Mouse (Mus musculus): ENCODE data around the gene Crim1. TPM values are rescaled to one million over a fixed set of nuclear protein-coding genes. Genes with fewer than 3 reads are reported as not detected.

Gene Crim1
- polyA plus RNA-seq, 1 experiment, result 3.2 TPM

DNA sequence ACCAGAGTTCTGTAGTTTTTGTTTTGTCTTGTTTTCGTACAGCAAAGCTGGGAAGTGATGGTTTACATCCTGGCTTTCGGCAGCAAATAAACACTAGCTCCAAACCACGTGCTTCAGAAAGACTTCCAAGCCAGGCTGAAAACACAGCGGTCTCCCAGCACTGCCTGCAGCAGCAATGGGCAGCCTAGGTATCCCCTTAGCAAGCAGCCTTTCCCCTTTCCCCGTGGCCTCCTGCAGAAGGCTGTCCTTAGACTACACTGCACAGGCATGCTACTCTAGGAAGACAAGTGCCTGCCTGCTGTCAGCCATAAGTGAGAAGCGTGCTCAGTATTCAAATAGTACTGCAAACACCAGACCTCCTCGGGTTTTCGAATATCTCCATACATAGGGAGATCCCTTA lies 176.5 kb downstream of the Crim1 start:
- no peaks in the 10 kb centered on the region for H3K9me3 ChIP-seq
- H3K36me3 ChIP-seq (replicated peaks; ENCODE audit: low read length), result peaks cover 73% of the 10 kb centered on the region
- H3K27me3 ChIP-seq (replicated peaks), result no peaks in the 10 kb centered on the region
- no peak overlapping the region for H3K4me3 ChIP-seq (replicated peaks)
- H3K4me1 ChIP-seq, result peaks cover 24% of the 10 kb centered on the region
- TF ChIP-seq FLI1 (IDR thresholded peaks at IDR 0.05; ENCODE audit: low read length) (no peak), GATA1 (IDR thresholded peaks at IDR 0.05; ENCODE audit: borderline replicate concordance, low read length) (no peak)

DNA sequence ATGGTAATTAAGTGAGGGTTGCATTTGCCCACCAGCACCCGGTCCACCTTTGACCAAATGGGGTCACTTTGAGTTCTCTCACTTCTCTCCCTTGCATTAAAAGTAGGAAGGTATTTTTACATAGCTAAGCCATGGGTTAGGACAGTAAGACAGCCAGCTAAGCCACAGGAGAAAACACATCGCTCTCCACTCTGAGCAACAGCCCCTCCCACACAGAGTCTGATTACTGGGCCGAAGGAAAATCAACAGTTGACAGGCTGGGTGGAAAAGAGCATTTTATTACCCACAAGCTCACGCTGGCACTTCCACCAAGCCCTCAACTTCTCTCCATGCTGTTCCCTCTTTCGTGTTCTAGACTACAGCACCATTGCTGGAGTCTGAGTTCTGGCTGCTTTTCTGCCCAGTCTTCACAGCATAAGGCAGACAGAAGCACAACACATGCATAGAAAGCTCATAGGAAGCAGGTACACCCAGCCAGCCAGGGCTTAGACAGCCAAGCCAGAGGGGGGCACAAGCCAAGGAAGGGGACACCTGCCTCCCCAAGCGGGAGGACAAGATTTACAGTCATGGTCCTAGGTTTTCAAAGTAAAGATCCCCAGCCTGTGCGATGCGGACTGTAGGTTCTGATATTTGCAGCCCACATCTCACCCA lies 179.2 kb downstream of the Crim1 start:
- H3K9me3 ChIP-seq, result no peaks in the 10 kb centered on the region
- H3K4me1 ChIP-seq, result peaks cover 15% of the 10 kb centered on the region
- TF ChIP-seq FLI1 (IDR thresholded peaks at IDR 0.05; ENCODE audit: low read length) (no peak), GATA1 (IDR thresholded peaks at IDR 0.05; ENCODE audit: borderline replicate concordance, low read length) (no peak)
- H3K36me3 ChIP-seq (replicated peaks; ENCODE audit: low read length), result peaks cover 81% of the 10 kb centered on the region
- no peak overlapping the region for H3K4me3 ChIP-seq (replicated peaks)
- H3K27me3 ChIP-seq (replicated peaks), result no peaks in the 10 kb centered on the region

DNA sequence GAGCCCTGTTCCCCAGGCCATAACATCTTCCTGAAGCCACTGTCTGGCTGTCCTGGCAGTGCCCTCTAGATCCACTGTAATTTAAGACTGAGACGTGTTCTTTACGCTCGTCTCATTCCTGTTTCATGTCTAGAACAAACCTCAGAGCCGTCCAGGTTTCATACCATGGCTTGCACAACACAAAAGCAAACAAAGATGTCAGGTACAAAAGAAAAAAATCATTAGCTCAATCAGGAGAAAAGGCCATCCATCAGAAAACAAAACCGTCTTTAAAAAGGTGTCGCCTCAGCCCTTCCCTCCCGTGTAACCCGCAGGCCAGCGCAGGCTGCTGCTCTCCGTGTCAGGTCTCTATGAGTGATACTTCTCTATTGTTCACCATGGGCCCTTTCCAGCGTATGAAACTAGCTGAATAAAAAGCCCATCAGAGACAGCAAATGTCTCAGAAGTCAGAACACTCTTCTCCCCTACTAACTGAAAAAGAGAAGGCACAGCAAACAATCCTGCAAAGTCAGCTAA lies 179.7 kb downstream of the Crim1 start:
- Histone ChIP-seq H3K36me3 (replicated peaks; ENCODE audit: low read length) (peaks cover 81% of the 10 kb centered on the region), H3K9me3 (no peaks in the 10 kb centered on the region), H3K4me3 (replicated peaks) (no peak overlapping the region), H3K4me1 (peaks cover 9% of the 10 kb centered on the region), H3K27me3 (replicated peaks) (no peaks in the 10 kb centered on the region)
- TF ChIP-seq GATA1 (IDR thresholded peaks at IDR 0.05; ENCODE audit: borderline replicate concordance, low read length) (no peak), FLI1 (IDR thresholded peaks at IDR 0.05; ENCODE audit: low read length) (no peak)

DNA sequence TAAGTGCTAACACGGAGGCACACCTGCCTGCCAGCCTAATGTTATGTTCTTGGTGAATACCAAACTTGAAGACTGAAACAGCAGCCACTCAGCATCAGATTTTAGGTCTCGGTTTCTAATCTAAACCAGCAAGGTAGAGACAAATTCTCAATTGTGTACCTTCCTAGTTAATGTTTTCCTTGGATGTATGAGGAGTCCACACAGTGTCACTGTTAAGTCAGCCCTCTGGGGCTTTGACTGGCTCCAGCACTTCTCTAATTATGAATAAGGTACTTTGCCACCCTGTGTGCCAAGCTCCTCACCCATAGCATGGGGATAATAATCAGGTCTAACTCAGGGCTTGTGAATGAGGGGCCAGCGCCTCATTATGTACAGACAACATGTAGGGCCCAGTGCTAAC lies 182.3 kb downstream of the Crim1 start:
- Histone ChIP-seq H3K27me3 (replicated peaks) (no peaks in the 10 kb centered on the region), H3K4me1 (peaks cover 8% of the 10 kb centered on the region), H3K36me3 (replicated peaks; ENCODE audit: low read length) (peaks cover 88% of the 10 kb centered on the region), H3K9me3 (no peaks in the 10 kb centered on the region), H3K4me3 (replicated peaks) (no peak overlapping the region)
- TF ChIP-seq GATA1 (IDR thresholded peaks at IDR 0.05; ENCODE audit: borderline replicate concordance, low read length) (no peak), FLI1 (IDR thresholded peaks at IDR 0.05; ENCODE audit: low read length) (no peak)

DNA sequence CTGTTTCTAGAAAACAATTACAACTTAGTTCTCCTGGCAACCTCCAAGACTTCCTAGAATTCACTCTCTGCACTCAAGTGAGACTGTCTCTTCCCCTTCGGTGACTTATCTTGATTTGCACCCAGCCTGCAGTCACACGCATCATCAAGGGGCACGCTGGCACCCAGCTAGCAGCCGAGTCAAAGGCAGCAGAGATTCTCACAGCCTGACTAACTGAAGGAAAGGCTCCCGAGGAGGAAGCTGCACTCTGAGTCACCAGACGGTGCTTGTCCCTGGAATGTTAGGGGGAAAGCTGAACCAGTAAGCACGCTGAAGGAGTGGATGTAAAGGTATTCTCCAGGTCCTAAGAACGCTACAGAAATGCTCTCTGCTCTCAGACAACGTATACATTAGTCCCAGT lies 187.6 kb downstream of the Crim1 start:
- TF ChIP-seq FLI1 (IDR thresholded peaks at IDR 0.05; ENCODE audit: low read length) (no peak), GATA1 (IDR thresholded peaks at IDR 0.05; ENCODE audit: borderline replicate concordance, low read length) (no peak)
- Histone ChIP-seq H3K4me1 (peaks cover 8% of the 10 kb centered on the region), H3K4me3 (replicated peaks) (no peak overlapping the region), H3K27me3 (replicated peaks) (no peaks in the 10 kb centered on the region), H3K9me3 (no peaks in the 10 kb centered on the region), H3K36me3 (replicated peaks; ENCODE audit: low read length) (peaks cover 83% of the 10 kb centered on the region)

DNA sequence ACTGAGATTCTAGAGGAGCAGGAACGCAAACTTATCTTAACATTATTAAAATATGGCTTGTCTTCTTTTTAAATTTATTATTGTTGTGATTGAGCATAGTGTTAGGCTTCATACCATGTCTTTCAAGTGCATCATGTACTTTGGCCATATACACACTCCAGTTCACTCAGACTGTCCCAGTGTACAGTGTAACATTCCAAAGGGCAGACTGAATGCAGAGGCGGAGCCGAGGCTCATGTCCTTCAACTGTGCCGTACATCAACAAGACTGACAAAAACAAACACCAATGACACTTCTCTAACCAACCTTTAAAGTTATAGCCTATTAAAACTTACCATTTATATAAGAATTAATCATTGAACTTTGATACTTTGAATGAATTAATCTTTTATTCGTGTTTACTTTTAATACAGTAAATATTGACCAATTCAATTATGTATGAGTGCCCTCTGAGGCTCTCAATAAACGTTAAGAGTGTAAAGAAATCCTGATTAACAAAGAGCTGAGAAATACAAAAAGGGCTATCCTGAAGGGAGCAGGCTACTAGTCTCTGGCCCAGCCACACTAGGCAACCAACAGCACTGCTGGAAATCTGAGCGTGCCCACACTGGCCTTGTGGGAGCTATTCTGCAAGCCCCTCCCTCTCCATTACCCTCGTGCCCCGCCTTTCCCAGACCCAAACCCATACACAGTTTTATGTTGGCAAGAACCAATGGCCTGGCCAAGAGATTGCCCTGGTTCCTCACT lies 188.2 kb downstream of the Crim1 start:
- H3K36me3 ChIP-seq (replicated peaks; ENCODE audit: low read length), result peaks cover 83% of the 10 kb centered on the region
- no peaks in the 10 kb centered on the region for H3K9me3 ChIP-seq
- TF ChIP-seq GATA1 (IDR thresholded peaks at IDR 0.05; ENCODE audit: borderline replicate concordance, low read length), result no peak
- TF ChIP-seq FLI1 (IDR thresholded peaks at IDR 0.05; ENCODE audit: low read length), result no peak

DNA sequence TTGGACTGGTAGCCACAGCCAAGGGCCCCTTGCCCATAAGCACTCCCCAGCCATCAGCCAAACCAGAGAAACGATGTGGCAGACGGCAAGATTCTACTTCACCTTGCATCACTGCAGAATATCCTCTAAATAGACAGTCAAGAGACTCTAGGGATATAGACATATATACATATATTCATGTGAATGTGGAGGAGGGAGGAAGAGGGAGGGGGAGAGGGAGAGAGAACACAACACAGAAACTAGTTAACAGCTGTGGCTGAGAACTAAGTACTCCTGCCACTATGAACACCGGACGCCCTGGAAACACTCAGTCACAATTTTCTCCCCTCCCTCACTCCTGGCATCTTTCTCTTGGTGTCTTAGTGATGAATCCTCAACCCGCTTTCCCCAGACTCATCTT lies 189.5 kb downstream of the Crim1 start:
- peaks cover 8% of the 10 kb centered on the region for H3K4me1 ChIP-seq
- H3K36me3 ChIP-seq (replicated peaks; ENCODE audit: low read length), result peaks cover 77% of the 10 kb centered on the region
- H3K4me3 ChIP-seq (replicated peaks), result no peak overlapping the region
- TF ChIP-seq FLI1 (IDR thresholded peaks at IDR 0.05; ENCODE audit: low read length) (no peak), GATA1 (IDR thresholded peaks at IDR 0.05; ENCODE audit: borderline replicate concordance, low read length) (no peak)
- H3K27me3 ChIP-seq (replicated peaks), result no peaks in the 10 kb centered on the region
- no peaks in the 10 kb centered on the region for H3K9me3 ChIP-seq

More for the DNA sequence above, 188.2 kb downstream of the Crim1 start:
- Histone ChIP-seq H3K4me1 (peaks cover 8% of the 10 kb centered on the region), H3K4me3 (replicated peaks) (no peak overlapping the region), H3K27me3 (replicated peaks) (no peaks in the 10 kb centered on the region)

DNA sequence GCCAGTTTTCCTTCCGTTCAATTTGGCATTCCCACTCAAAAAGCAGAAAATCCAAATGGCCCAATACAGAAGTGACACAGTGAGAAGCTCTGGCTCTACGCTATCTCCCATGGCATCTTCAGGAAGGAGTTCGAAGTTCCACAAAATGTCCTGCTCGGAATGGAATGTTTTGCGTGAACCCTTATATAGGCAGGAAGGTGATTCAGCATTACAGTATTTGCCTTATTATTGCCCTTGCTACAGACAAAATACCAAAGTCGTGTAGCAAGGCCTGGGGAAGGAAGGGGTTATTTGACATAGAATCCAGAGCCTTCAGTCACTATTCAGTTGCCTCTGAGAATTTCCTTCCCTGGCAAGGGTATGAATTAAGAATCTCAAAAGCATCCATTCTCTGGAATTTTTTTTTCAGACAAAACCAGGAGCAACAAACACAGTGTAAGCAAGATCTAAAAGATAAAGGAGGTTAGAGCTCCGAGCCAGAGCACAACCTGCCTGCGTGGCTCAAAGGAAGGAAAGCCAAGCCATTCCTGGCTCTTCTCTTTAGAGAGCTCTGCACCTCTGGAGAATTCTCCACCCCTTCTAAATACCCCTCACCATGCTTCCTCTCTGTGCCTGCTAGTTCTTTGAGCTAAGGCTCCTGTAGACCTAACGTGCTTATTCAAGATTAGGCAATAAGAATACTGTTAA lies 192.5 kb downstream of the Crim1 start:
- Histone ChIP-seq H3K4me3 (replicated peaks) (no peak overlapping the region), H3K9me3 (no peaks in the 10 kb centered on the region), H3K36me3 (replicated peaks; ENCODE audit: low read length) (peaks cover 83% of the 10 kb centered on the region), H3K4me1 (peaks cover 6% of the 10 kb centered on the region), H3K27me3 (replicated peaks) (no peaks in the 10 kb centered on the region)
- TF ChIP-seq GATA1 (IDR thresholded peaks at IDR 0.05; ENCODE audit: borderline replicate concordance, low read length) (no peak), FLI1 (IDR thresholded peaks at IDR 0.05; ENCODE audit: low read length) (no peak)

DNA sequence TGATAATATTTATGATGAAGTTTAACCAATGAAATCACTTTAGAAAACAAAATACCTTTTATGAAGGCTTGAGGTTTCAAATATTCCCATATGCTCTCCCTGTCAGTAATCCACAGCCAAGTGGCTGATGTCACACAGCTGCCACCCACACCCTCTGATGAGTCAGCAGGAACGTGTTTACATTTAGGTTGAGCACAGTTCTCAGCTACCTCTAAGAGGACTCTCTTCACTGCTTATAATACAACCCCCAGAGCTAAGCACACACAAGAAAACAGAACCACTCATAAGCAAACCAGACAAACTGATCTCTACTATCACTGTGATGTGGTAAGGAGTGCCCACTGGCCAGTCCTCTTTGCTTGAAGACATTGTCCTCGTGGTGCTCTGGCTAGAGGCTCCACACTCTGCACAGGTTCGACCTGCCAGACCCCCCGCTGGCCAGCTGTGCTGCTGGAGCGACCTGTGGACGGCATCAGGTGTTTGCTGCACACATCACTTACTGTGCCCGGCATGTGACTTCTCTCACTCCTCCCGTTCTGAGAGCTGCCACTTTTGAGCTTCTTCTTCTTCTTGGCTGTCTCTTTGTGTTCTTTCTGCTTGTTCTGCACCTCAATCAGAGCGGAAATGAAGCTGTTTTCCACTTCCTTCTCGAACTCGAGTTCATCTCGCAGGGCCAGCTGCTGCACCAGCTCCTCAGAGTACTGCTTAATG lies 200.2 kb downstream of the Crim1 start:
- H3K4me1 ChIP-seq, result peaks cover 43% of the 10 kb centered on the region
- no peaks in the 10 kb centered on the region for H3K27me3 ChIP-seq (replicated peaks)
- H3K36me3 ChIP-seq (replicated peaks; ENCODE audit: low read length), result peaks cover 97% of the 10 kb centered on the region
- H3K4me3 ChIP-seq (replicated peaks), result peak overlapping the region; percentile 70
- H3K9me3 ChIP-seq, result no peaks in the 10 kb centered on the region
- no peak for TF ChIP-seq GATA1 (IDR thresholded peaks at IDR 0.05; ENCODE audit: borderline replicate concordance, low read length)
- no peak for TF ChIP-seq FLI1 (IDR thresholded peaks at IDR 0.05; ENCODE audit: low read length)
